Mouse (Mus musculus) lung, adult 2 months (tissue): ENCODE data around the gene Ophn1.

Source experiments
- CTCF ChIP-seq: fragments of 200-500 bp; IDR thresholded peaks from 2 replicates; pipeline ENCODE4 v1.5.1; 2011; ENCODE audit warnings: mild to moderate bottlenecking, low read length, control low read depth; ENCODE audit not compliant: insufficient read depth
- POLR2A ChIP-seq: fragments of 200-500 bp; IDR thresholded peaks from 2 replicates; pipeline ENCODE4 v1.6.1; 2011; ENCODE audit warnings: low read depth, mild to moderate bottlenecking, control low read depth, low read length, borderline replicate concordance; ENCODE audit errors: extremely low read depth

DNA sequence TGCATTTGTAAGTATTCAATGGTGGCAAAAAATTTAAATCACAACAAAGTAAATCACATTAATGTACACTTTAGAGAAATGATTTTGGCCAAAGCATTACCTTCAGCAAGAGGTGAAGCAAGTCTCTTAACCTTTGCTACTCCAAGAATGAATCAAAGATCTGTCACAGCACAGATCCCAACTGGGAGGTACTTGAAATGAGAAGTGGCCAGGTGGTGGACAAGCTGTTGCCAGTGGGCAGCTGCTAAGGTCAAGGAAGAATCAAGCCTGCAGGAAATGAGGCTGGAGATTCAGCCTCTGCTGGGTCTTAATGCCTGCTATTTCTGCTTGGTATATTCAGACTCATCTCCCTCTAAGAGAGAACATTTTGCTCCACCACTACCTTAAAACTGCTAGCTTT, 87.0 kb downstream of the Ophn1 start:
- TF ChIP-seq POLR2A (no peak), CTCF (no peak)
